Mouse (Mus musculus): ENCODE measurements around the gene Kdm6b.
A peak's percentile ranks its signal among the peaks of the same experiment; 100 is the strongest.

The Kdm6b gene

GRCm38 (mm10) chr11:69389531-69390399 is 23.7 kb downstream of the Kdm6b start:
- DNase-seq (ENCODE audit: low read depth, low spot score): no peak

DNA sequence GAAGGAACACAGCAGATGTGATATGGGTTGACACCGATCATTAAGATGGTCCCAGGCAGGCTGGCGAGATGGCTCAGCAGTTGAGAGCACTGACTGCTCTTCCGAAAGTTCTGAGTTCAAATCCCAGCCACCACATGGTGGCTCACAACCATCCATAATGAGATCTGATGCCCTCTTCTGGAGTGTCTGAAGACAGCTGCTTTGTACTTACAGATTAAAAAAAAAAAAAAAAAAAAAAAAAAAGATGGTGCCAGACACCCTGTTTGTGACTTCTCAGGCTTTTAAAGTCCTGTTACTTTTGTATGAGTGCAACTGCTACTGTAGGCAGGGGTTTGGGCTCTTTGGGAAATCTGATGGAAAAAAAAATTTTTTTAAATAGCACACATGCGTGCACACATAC is 24.8 kb downstream of the Kdm6b start:
- DNase-seq (ENCODE audit: low read depth, low spot score): no peak

GRCm38 (mm10) chr11:69386758-69387157 is 26.7 kb downstream of the Kdm6b start:
- no peak for DNase-seq (ENCODE audit: low read depth, low spot score)

DNA sequence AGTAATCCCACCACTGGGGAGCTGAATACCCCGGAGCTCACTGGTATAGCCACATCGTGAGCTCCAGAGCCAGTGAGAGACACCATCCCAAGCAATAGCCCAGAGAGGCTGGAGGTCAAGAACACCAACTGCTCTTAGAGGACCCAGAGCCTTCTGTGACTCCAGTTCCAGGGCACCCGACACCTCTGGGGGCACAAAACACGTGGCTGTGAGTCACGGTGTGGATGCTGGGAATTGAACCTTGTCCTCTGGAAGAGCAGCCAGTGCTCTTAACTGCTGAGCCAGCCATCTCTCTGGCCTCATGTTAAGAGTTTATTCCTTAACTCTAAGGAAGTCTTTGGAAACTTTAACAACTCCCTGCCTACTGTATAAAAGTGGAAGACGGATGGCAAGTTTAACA is 28.5 kb downstream of the Kdm6b start:
- DNase-seq (ENCODE audit: low read depth, low spot score): no peak

GRCm38 (mm10) chr11:69382478-69383105 is 30.9 kb downstream of the Kdm6b start:
- DNase-seq (ENCODE audit: low read depth, low spot score): no peak

GRCm38 (mm10) chr11:69381356-69381755 is 32.1 kb downstream of the Kdm6b start:
- DNase-seq (ENCODE audit: low read depth, low spot score): no peak

DNA sequence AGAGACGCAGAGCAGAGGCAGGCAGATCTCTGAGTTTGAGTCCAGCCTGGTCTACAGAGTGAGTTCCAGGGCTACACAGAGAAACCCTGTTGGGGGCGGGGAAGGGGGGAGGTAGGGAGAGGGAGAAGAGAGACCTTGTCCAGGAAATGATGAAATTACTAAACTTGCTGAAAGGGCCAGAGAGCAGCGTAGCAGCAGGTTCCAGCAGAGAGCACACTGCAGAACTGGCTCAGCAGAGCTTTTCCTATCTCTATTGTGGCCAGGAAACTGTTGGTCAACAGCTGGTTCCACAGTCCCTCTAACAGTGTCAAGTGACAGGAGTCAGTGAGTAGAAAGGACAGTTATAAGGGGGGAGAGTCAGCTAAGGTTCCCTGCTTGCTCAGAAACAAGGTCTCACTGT is 33.9 kb downstream of the Kdm6b start:
- DNase-seq (ENCODE audit: low read depth, low spot score): no peak

DNA sequence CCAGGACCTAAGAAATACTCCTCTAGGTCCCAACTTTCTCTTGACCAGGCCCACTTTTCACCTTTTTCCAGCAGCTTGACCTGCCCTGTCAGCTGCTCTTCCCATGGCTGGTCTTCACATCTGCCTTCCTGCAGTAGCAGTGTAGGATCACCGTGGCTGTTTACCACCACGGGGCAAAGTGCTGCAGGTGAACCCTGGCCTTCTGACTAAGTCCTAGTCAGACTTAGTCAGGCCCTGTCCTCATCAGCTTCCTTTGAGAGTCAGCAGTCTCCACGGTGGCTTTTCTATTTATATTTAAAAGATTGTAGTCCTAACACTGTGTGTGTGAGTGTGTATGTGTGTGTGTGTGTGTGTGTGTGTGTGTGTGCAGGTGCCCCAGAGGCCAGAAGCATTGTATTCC is 35.7 kb downstream of the Kdm6b start:
- DNase-seq (ENCODE audit: low read depth, low spot score): no peak

GRCm38 (mm10) chr11:69375646-69376045 is 37.8 kb downstream of the Kdm6b start:
- no peak for DNase-seq (ENCODE audit: low read depth, low spot score)

DNA sequence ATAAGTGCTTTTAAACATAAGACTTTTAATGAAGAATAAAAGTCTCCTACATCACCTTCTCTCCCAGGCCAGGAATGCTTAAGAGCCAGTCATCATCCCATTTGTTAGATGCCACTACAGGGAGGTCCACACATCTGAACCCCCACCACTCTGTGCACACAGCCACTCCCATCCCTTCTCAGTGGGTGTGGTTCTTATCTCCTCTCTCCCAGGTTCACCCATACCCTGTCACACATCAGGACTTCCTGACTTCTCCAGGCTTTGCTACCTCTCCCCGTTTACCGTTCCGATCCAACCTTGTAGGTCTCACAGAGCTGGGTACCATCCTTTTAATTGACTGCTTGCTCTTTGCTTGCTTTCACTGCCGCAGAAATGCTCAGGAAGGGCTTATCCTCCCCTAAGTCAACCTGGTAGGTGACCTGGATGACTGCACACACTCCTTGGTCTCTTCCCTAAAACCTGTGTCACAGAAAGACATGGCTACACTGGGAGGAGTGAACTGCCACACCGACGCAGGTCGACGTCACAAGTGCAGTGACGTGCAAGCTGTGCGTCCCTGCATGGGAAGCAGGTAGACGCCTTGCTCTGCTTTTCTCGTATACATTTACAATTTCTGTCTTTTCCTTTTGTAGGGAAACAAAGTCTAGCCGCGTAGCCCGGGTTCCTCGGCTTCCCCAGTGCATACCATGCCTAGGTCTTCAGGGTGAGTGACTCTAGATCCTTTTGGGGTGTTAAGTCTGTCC is 40.1 kb downstream of the Kdm6b start:
- no peak for DNase-seq (ENCODE audit: low read depth, low spot score)

DNA sequence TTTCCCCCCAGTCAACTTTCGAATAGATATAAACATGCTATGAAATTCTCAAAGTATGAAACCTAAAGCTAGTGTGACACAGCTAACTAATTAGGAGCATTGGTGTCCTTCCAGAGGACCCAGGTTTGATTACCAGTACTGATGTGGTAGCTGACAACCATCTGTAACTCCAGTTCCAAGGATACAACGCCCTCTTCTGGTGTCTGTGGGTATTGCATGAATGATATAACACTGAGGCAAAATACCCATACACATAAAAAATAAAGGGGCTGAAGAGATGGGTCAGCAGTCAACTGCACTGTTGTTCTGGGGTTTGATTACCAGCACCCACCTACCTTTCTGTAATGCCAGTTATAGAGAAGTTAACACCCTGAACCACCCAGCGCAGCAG is 40.7 kb downstream of the Kdm6b start:
- peak; percentile 59 for DNase-seq (ENCODE audit: low read depth, low spot score)

DNA sequence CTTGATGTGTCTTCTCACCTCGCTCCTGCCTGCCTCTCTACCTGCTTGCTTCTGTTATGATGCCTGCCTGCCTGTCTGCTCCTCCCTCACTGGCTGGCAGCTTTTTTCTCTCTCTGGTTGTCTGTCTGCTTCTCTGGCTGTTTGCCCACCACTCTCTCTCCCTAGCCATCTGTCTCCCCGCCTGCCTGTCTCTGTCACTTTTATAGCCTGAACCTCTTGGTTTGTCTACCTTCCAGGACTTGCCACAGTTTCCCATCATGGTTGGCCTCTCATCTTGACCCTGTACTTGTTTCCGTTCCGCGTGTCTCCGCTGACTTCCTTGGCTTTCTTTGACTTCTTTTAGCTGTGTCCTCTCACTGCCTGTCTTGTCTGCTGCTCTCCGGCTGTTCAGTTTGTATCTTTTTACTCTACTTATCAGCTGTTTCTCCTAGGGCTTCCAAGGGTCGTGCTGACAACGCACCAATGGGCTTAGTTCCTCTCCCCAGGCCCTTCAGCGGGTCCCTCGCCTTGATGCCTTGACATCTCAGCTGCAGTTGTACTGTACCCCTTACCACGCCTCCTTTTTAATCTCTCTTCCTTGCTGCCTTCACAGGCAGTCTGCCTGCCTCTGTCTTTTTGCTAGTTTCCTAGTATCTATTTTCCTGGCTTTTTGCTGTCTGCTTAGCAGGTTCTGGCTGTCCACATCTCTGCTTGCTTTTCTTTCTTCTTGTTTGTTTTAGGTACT is 41.3 kb downstream of the Kdm6b start:
- peak; percentile 52 for DNase-seq (ENCODE audit: low read depth, low spot score)

GRCm38 (mm10) chr11:69371601-69372000 is 41.9 kb downstream of the Kdm6b start:
- peak; percentile 32 for DNase-seq (ENCODE audit: low read depth, low spot score)

GRCm38 (mm10) chr11:69370817-69371215 is 42.7 kb downstream of the Kdm6b start:
- DNase-seq (ENCODE audit: low read depth, low spot score): no peak

DNA sequence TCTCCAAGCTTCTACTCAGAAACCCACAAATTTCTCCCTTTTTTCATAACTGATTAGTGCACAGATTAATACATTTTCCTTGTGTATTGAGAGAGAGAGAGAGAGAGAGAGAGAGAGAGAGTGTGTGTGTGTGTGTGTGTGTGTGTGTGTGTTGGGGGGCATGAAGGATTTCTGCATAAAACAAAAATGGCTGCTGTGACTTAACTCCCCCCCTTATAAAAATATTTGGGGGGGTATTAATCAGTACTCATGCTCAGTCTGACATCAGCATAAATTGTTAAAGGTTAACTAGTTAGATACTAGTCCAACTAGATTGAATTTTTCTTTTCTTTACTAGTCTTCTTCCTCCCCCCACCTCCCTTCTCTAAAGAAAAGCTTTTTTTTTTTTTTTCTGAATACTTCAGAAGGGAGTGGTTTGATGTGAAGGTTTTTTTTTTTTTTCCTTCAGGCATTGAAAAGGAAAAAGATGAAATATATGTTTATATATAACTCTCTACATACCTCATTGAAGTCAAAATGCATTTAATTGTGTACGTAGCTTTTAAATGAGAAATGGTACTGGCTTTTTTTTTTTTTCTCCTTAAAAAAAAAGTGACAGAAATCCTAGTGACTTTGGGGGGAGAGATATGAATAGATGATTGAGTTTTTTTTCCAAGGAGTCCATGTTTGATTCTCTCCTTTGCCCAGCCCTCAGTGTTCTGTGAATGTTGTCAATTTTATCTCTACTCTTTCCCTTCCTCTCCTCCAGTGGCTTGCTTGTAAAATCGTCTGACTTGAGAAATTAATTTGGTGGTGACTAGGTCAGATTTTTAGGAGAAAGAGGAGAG is 43.3 kb downstream of the Kdm6b start:
- no peak for DNase-seq (ENCODE audit: low read depth, low spot score)

DNA sequence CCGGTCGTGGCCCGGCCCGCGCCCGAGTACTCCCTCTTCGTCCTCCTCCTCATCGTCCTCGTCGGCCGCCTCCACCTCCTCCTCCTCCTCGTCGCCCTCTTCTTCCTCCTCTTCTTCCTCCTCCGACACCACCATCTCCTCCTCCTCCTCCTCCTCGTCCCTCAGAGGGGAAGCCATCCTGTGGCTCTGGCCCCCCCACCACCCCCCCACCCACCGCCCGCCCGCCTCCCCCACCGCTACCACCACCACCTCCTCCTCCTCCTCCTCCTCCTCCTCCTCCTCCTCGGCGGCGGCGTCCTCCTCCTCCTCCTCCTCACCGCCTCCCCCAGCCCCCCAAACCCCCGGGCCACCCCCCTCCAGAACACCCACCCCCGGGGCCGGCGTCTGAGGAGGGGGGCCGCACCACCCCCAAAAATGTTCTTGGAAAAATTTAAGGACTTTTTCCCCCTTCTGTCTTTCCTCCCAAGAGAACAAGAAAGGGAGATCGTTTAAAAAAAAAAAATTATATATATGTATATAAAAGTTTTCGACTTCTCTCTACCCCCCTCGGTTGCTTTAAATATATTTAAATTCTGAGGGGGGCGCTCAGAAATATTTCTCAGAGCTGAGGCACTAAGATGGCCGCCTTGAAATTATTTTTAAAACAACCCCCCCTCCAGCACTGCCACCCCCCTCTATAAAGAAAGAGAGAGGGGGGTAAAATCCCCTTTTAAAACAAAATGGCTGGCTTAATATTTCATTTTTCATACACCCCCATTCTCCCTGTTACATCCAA is 44.1 kb downstream of the Kdm6b start, which contains the start of gene Chd3:
Gene Chd3, minus strand, starts transcription at position 192 of the 775 bp plus-strand sequence.
- peak; percentile 40 for DNase-seq (ENCODE audit: low read depth, low spot score)

DNA sequence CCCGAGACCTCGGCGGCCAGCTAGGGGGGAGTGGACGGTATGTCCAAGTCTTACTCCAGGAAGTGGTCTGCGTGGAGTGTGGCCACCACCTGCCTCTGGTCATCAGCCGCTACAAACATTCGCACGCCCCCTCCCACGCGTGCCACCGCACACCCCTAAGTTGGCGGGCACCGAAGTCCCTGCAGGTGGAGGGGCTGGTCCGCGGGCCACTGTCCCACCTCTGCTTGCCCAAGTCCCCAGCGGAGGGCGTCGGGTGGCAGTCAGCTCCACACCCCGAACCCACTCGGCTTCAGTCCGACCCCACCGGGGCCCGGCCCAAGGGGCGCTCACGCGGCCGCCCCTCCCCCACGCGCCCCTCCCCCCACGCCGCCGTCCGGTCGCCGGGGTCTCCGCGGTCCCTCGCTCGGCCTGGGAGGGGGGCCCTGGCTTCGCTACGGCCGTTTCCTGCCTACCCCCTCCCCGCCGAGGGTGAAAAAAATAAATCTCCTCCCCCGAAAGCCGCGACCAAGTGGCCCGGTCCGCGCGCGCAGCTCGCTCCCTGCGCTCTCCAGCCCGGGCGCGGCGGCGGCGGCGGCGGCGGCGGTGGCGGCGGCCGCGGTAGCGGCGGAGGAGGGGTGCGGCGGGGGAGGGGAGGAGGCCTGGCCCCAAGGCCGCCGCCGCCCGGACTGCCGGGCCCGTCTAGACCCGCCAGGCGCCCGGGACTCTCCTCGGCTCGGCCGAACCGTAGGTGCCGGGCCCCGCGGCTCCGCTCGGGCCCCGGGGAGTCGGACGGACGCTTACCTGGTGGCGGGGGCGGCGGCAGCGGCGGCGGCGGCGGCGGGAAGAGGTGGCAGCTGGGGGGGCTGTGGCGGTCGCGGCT is 44.9 kb downstream of the Kdm6b start:
- peak; percentile 63 for DNase-seq (ENCODE audit: low read depth, low spot score)

DNA sequence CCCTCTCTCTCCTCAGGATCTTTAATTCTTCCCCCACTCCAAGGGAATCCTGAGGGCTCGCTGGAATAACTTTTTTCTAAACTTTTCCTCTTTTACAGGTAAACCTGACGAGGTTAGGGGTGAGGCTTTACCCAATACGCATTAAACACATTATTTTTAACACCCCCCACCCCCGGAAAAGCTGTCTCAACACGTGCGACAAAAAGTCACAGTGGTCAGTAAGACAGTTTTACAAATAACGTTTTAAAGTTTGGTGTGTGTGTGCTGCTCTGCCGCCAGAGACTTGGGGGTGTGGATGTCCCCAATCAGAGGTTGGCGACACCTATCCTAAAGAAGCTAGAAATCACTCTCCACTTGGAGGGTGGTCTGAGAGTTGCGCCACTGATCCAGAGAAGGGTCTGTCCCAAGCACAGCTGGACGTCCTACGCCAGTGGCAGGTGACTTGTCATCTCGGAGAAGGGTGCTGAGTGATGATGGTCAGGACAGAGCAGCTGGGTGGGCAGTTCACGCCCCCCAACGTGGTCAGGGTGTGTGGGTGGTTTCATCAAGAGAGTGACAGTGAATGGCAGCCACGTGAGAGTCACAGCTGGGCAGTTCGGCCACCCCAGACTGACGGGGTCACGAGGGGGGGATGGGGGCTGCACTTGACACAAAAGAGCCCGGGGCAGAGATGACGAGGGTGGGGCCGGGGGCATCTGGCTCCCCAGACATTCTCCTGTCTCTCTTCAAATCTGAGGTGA is 45.7 kb downstream of the Kdm6b start:
- peak; percentile 48 for DNase-seq (ENCODE audit: low read depth, low spot score)
